Mouse (Mus musculus): ENCODE measurements at regions not wholly inside any gene's neighbourhood (a gene's known extent, or its start where the extent isn't known, plus 50 kb on each side); places are given as distances from the start of the nearest gene placed in this dataset.

DNA sequence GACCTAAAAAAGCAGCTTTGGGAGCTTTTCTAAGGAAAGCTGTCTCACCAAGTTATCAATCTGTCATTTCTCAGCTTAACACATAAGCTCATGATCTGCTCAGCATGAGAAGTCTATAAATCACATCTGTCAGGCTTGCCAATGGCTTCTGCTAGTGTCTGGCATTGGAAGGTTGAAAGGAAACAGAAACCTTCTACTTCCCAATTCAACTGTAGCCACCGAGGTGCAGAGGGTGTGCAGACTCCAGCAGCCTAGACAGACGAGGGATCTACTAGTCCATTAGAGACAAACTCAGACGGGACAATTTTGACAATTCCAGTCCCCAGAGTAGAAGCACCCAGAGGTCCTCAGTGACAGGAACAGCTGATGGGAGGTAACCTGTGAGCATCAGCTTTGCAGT lies 103.0 kb downstream of the Nab1 start:
- DNase-seq (ENCODE audit: low spot score) = no peak

GRCm38 (mm10) chr1:52392933-52393332 lies 107.5 kb downstream of the Nab1 start:
- no peak for DNase-seq (ENCODE audit: low spot score)

- DNase-seq (ENCODE audit: low spot score) = no peak
Observed at GRCm38 (mm10) chr1:52388836-52389235, 111.6 kb downstream of the Nab1 start.

DNA sequence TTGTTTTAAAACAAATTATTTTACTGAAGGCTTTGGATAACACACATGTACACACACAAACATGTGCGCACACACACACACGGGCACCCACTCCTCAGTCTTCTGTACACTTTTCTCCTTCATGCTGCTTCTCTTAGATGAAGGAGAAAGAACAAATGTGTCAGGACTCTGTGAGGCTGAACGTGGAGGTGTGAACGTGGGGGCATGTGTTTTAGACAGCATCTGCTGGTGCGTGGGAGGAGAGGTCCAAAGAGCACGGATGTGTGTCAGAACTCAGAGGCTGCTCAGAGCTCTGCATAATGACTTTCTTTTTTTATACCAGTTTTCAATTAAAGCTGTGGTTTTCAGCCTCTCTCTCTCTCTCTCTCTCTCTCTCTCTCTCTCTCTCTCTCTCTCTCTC lies 112.4 kb downstream of the Nab1 start:
- no peak for DNase-seq (ENCODE audit: low spot score)

DNA sequence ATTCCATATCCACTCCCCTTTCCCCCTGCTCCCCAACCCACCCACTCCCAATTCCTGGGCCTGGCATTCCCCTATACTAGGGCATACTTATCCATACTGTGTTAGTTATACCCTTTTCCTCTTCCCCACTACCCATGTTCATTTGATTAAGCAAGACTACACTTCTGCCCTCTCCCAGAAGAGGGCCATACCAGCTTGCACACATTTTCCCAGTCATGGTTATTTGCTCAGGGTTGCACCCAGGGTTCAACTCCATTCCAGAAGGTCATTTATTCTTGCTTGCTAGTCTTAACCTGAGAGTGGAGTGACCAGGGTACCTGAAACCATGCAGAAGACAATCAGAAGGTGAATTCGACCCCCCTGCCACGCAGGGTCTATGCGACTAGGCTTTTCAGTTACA lies 113.4 kb downstream of the Nab1 start:
- no peak for DNase-seq (ENCODE audit: low spot score)

- DNase-seq (ENCODE audit: low spot score) = no peak
Observed at GRCm38 (mm10) chr1:52375320-52375719, 125.2 kb downstream of the Nab1 start.

- no peak for DNase-seq (ENCODE audit: low spot score)
Observed at GRCm38 (mm10) chr1:52374666-52375065, 125.8 kb downstream of the Nab1 start.

DNA sequence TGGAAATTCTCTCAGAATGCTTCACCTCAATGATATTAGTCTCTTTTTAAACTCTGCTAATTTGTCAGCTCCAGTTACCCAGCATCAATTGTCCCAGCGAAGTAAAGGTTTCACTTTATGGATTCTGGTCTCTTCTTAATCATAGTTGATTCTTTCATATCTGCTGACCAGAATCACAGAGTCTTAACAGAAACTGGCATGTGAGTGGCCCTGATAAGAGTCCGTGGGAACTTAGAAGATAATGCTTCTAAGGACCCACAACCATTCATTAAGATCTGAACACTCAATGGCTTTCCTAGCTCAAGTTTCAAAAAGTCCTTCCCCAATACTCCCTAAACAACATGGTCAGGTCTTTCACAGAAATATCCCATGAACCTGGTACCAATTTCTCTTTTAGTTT lies 126.7 kb downstream of the Nab1 start:
- DNase-seq (ENCODE audit: low spot score) = no peak

DNA sequence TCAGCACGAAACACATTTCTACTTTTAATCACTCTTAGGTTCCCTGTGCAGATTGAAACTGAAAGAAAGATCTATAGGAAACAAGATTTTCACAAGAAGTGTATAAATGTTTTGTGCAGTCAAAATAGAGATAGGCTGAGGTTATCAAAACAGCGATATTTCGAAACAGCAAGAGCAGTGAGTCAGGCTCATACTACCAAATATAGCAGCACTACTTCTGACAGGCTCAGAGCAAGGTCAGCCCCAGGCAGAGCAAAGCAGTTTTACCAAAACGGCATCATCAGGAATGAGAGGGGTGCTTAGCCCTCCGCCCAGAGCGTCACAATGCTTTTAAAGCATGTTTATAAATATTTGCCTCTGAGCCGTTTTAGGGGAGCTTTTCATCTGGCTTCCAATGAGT lies 133.4 kb upstream of the Gls start:
- DNase-seq (ENCODE audit: low spot score) = no peak

GRCm38 (mm10) chr1:52363625-52364024 lies 130.6 kb upstream of the Gls start:
- DNase-seq (ENCODE audit: low spot score) = no peak

GRCm38 (mm10) chr1:52362976-52363375 lies 129.9 kb upstream of the Gls start:
- DNase-seq (ENCODE audit: low spot score) = no peak

- DNase-seq (ENCODE audit: low spot score) = peak; percentile 32
Observed at GRCm38 (mm10) chr1:52354041-52354582, 121.1 kb upstream of the Gls start.

DNA sequence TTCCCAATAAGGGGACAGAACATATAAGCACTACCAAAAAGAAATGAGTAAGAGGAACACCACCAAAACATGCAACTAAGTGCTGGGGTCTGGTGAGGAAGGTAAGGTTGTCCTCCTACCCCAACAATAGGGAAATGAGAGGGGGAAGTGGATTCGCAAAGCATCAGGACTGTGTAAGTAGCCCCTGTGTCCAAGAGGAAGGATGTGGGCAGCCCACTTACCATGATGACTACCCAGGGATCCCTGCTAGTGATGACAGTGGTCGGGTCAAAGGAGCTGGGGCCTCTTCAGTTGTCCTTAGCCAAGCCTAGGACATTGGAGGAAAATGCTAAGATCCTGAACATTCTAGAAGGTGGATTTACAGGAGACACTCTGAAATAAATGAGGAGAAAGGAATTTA lies 109.1 kb upstream of the Gls start:
- no peak for DNase-seq (ENCODE audit: low spot score)

DNA sequence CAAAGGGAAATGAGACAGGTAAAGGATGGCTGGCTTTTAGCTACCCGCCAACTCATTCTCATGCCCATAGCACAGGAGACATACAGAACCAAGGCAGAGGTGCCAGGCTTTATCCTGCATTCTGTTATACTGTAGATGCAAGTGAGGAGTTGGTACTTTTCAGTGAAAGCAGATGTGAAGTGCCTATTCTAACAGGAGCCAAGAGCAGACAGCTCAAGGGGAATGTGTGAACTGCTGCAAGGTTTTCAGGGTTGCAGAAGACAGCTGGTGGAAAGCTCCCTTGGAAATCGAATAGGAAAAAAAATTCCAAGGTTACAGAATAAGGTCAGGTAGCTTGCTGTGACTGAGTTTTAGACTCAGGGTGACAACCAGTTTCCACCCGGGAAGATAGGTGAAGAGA lies 105.7 kb upstream of the Gls start:
- no peak for DNase-seq (ENCODE audit: low spot score)

- no peak for DNase-seq (ENCODE audit: low spot score)
Observed at GRCm38 (mm10) chr1:52338243-52338642, 105.2 kb upstream of the Gls start.

- DNase-seq (ENCODE audit: low spot score) = no peak
Observed at GRCm38 (mm10) chr1:52336696-52337095, 103.7 kb upstream of the Gls start.

- DNase-seq (ENCODE audit: low spot score) = no peak
Observed at GRCm38 (mm10) chr1:52332013-52332412, 99.0 kb upstream of the Gls start.

- DNase-seq (ENCODE audit: low spot score) = no peak
Observed at GRCm38 (mm10) chr1:52331442-52331841, 98.4 kb upstream of the Gls start.

DNA sequence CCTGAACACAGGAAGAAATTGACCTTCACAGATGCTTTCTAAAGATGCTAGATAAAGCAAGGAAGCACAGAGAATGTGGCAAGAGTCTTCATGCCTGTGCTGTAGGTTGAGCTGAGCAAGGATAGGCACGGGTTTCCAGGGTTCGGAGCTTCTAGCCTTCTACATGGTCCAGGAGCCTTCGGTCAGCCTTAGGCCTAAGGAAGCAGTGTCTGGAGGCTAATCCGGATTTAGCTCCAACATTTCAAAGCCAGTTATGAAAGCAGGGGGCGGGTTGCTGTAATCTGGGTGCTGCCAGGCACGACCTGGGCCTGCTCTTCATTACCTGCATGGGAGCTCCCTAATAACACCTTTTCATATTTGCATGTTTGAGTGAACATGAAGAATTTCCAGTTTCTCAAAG lies 97.5 kb upstream of the Gls start:
- no peak for DNase-seq (ENCODE audit: low spot score)

- no peak for DNase-seq (ENCODE audit: low spot score)
Observed at GRCm38 (mm10) chr1:52328507-52328906, 95.5 kb upstream of the Gls start.

DNA sequence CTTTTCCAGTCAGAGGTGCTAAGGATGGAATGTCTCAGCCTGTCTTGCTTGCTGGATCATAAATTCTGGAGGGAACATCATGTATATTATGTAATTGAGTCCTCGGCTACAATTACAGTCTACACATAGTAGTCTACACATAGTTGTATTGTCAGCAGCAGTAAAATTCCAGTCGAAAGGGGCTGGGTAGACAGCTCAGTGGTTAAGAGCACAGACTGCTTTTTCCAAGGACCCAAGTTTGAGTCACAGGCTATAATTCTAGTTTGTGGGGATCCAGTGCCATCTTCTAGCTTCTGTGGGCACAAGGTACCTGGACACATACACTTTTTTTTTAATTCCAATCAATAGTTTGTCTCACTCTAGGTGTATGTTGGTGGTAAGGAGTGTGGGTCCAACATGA lies 91.3 kb upstream of the Gls start:
- DNase-seq (ENCODE audit: low spot score) = no peak

GRCm38 (mm10) chr1:52312076-52312633 lies 79.1 kb upstream of the Gls start:
- DNase-seq (ENCODE audit: low spot score) = no peak

- no peak for DNase-seq (ENCODE audit: low spot score)
Observed at GRCm38 (mm10) chr1:52306892-52307291, 73.9 kb upstream of the Gls start.
